Mouse (Mus musculus): ENCODE data around the gene BC024063. TPM values are rescaled to one million over a fixed set of nuclear protein-coding genes. Genes with fewer than 3 reads are reported as not detected.

The BC024063 gene
- polyA plus RNA-seq, 1 experiment from 2014 or later = 6.7 TPM

GRCm38 (mm10) chr10:82147571-82147970 is 64.4 kb downstream of the BC024063 start:
- H3K4me3 ChIP-seq (ENCODE audit: low read length) = no peak overlapping the region
- H3K4me1 ChIP-seq (ENCODE audit: insufficient read depth, low read length) = no peaks in the 10 kb centered on the region
- ATAC-seq (ENCODE audit: low FRiP score, low TSS enrichment) = no peak
- WGBS = 80% methylated on average over 4 of the region's 4 CpGs
- H3K9ac ChIP-seq (replicated peaks; ENCODE audit: low read length) = no peak overlapping the region
- no peaks in the 10 kb centered on the region for H3K27me3 ChIP-seq (ENCODE audit: insufficient read depth, low read length)
- H3K4me2 ChIP-seq (replicated peaks; ENCODE audit: low read depth, low read length) = no peak overlapping the region
- H3K36me3 ChIP-seq (ENCODE audit: insufficient read depth, low read length) = peaks cover 62% of the 10 kb centered on the region
- H3K27ac ChIP-seq (ENCODE audit: low read length) = no peak overlapping the region
- H3K9me3 ChIP-seq (ENCODE audit: low read length) = peaks cover 69% of the 10 kb centered on the region

Other genes with a start within 250 kb of the BC024063 start
- 9.9 and 13.5 TPM in 2 replicates for gene Gm32687, start 219.4 kb upstream of the BC024063 start, polyA plus RNA-seq (2015; fragmentation: Nextera tagmentation; extraction: Ambion mirVana)
- 4.3 and 4.8 TPM in 2 replicates for gene Zfp781, start 152.9 kb upstream of the BC024063 start, polyA plus RNA-seq (2015; fragmentation: Nextera tagmentation; extraction: Ambion mirVana)
- gene Zfp873, start 35.2 kb upstream of the BC024063 start, polyA plus RNA-seq (2015; fragmentation: Nextera tagmentation; extraction: Ambion mirVana) = 16.9 and 17.6 TPM in 2 replicates
- 6.2 and 7.0 TPM in 2 replicates for gene AU041133, start 44.7 kb downstream of the BC024063 start, polyA plus RNA-seq (2015; fragmentation: Nextera tagmentation; extraction: Ambion mirVana)
- gene Zfp938, start 157.9 kb downstream of the BC024063 start, polyA plus RNA-seq (2015; fragmentation: Nextera tagmentation; extraction: Ambion mirVana) = 16.5 and 17.4 TPM in 2 replicates
- gene 4932415D10Rik, start 233.2 kb downstream of the BC024063 start, polyA plus RNA-seq (2015; fragmentation: Nextera tagmentation; extraction: Ambion mirVana) = not detected in 2 replicates